Mouse (Mus musculus): Measurements from ENCODE around the gene Car12.
"Not testable (repeated sequence)": the region's sequence is repeated elsewhere in the genome, so short reads cannot be mapped to it uniquely, and the experiment has no call there.

The Car12 gene

DNA sequence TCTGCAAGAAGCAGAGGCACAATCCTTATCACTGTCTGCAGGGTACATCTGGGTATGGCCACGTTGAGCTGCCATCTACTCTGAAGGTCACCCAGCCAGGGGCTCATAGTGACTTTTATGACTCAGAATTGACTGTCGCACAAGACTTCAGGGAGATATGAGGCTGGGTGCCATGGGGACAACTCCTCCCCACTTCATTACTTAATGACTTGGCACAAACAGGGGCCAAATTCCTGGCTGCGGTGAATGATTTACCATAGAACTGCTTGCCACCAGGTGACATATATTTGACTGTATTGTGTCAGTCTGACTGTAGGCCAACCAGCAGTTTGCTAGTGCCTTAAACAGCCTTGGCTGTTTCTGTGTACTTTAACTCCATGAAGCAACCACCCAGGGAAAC is 55.8 kb downstream of the Car12 start:
- no peak for DNase-seq (ENCODE audit: low spot score in 2 of 2)

DNA sequence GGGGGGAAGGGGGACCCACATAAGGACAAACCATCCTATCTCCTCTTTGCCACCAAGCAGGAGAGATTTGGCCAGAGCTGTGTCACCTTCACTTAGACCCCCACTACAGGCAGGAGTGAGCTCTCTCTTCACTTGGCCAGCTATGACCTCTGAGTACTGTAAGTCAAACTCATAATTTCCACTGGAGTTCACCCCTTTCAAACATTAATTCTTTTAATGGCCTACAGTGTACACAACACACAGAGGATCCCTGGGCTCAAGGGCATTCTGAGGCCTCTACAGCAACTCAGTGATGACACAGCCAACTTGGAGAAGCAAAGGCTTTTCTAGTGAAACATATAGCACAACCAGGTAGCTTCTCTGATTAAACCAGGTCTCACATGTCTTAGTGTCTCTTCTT is 57.2 kb downstream of the Car12 start:
- no peak for DNase-seq (ENCODE audit: low spot score in 2 of 2)

DNA sequence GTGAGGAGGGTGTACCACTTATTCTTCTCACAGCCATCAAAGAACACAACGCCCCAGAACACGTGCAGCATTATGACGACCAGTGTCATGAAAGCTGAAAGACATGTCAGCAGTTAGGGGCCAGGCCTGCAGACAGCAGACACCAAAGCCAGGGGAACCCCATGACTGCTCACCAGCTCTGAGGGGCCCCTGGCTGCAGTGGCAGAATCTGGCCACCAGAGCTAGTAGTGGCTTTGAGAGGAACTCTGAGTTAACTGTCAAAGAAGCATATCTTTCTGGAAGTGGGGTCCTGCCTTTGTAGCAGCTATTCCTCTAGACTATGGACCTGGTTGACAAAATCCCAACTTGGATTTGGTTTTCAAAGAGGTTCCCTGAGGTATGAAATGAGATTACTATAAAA is 71.1 kb downstream of the Car12 start:
- not testable (repeated sequence) for DNase-seq (ENCODE audit: low spot score in 2 of 2)

- no peak for DNase-seq (ENCODE audit: low spot score in 2 of 2)
Measured at GRCm38 (mm10) chr9:66787821-66788220, 74.3 kb downstream of the Car12 start.

GRCm38 (mm10) chr9:66794629-66795463 is 81.4 kb downstream of the Car12 start:
- DNase-seq (ENCODE audit: low spot score in 2 of 2) = peak; percentile 7 to 17

DNA sequence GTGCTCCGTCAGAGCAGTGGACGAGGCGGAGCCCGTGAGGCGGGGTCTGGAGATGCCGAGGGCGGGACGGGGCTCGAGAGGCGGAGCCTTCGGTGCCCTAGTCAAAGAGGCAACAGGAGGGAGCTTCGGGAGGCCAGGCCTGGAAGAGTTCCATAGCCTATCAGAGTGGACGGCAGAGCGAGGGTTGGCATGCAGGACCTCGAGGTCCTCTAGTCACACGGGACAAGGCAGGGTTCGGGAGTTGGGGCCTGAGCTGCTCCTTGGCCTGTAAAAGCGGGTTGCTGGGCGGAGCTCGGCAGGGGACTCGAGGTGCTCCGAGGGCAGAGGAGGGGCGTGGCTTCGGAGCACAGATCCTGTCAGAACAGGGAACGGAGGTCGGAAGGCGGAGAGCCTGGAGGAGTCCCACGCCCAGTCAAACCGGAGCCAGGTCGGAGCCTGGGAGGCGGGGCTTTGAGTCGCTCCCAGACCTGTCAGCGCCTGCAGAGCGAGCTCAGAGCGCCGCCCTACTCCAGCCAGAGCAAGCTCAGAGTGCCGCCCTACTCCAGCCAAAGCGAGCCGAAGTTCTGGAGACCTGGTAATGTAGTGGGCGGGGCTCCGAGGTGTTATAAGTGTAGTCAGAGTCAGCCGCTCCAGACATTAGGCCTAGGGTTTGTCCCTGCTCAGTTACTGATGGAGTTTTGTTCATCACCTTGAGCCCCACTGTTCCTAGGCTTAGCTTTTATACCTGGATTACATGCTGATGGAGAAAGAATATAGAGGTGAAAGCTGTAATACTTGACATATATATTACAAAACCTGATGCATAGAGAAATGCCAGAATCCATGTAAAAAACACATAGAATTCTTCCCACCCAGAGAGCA is 82.2 kb downstream of the Car12 start, which contains the start of gene Aph1b:
Gene Aph1b (minus strand): TSS at position 27 of the 861 bp plus-strand sequence.
- DNase-seq (ENCODE audit: low spot score in 2 of 2) = peak; percentile 90

DNA sequence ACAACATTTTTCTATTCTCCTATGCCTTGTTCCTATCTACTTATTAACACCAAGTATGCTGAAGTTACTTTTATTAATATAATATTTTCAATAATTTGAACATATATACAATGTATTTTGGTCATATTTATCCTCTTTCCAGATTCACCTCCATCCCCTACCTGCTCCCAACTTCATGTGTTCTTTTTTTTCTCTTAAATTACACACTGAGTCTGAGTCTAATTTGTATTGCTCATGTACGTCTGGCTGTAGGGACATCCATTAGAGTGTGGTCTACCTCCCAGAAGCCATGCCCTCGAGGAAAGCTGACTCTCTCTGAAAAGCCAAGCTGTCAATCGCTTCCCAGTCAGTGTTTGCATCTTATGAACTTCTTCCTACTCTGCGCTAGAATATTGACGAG is 83.3 kb downstream of the Car12 start, which contains the start of gene Gm10647:
Gene Gm10647 (plus strand): TSS at position 301 of the 400 bp plus-strand sequence.
- no peak for DNase-seq (ENCODE audit: low spot score in 2 of 2)

DNA sequence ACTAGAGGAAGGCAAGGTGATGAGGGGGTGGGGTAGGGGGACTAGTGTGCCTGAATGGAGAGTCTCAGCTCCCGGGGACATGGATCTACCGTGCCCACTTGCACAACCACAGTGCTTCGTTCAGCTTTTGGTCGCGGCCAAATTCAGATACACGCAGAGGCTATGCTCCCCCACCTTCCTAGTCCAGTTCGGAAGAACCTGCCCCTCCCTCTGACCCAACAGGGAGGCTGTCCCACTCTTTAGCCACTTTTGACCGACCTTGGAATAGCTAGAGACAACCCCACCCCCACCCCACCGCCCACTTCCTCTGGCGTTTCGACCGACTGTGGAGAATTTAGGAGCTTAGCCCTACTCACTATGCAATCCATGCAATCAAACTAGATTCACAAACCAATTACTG is 88.5 kb downstream of the Car12 start:
- no peak for DNase-seq (ENCODE audit: low spot score in 2 of 2)

DNA sequence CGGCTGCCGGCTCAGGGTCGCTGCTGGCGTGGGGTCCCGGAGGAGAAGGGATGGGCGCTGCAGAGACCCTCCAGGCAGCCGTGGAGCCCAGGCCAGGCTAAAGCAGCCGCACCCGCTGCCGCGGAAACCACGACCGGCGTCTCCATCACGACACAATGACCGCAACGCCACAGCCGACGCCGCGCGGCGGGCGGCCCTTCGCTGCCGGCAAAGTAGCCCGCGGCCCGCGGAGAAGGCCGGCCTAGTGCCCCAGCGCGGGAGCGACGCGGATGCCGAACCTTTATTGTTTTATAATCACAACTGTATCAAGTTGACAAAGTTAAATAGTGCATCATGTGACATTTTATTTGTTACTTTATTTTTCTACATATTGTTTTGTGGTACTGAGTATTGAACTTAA is 92.5 kb downstream of the Car12 start:
- DNase-seq (ENCODE audit: low spot score in 2 of 2) = not testable (repeated sequence)

DNA sequence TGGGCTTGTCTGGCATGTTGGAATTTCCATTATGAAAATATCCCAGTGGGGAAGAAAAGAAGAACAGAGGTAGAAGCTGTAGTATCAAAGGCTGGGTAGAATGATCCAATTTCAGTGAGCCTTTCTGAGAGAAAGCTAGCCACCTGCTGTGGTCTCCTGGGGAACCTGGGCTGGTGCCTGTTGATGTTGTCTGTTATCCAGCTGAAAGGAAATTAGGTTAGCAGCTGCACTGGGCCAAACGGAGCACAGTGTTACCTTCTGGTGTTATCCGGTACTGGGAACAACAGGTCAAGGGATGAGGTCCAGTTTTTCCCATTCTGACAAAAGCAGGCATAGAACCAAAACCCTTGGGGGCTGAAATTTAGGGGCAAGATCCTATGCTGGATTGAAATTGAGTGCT is 99.9 kb downstream of the Car12 start:
- no peak for DNase-seq (ENCODE audit: low spot score in 2 of 2)

All from spleen, postnatal 36 days (tissue).